Mouse (Mus musculus): ENCODE results near the gene Ltb.
"Not testable (repeated sequence)": the region's sequence is repeated elsewhere in the genome, so short reads cannot be mapped to it uniquely, and the experiment has no call there.

GRCm38 (mm10) chr17:35234090-35234489, 39.9 kb downstream of the Ltb start:
- not testable (repeated sequence) for TF ChIP-seq USF1 (IDR thresholded peaks at IDR 0.05; ENCODE audit: low read depth); E2F4 (IDR thresholded peaks at IDR 0.05; ENCODE audit: insufficient read depth); POLR2A (IDR thresholded peaks at IDR 0.05; ENCODE audit: insufficient read length, low read depth); MYOG (IDR thresholded peaks at IDR 0.05; ENCODE audit: control insufficient read depth in 1 of 3, insufficient read depth in 1 of 3, insufficient read length in 2 of 3, low read depth in 2 of 3); POLR2AphosphoS2 (IDR thresholded peaks at IDR 0.05; ENCODE audit: insufficient read length, low read depth)
